Mouse (Mus musculus) CH12.LX (cell line): ENCODE measurements around the gene 4933415A04Rik. TPM values are rescaled to one million over a fixed set of nuclear protein-coding genes. Genes with fewer than 3 reads are reported as not detected.

Source experiments
- DNase-seq: peaks from one replicate; pipeline ENCODE4 v3.0.0-alpha.2; 2013; ENCODE audit errors: extremely low read depth
- H3K27ac ChIP-seq: 2 replicates; pipeline ENCODE4 v1.5.1; 2012; ENCODE audit warnings: low read depth, mild to moderate bottlenecking, control low read depth, moderate library complexity; ENCODE audit not compliant: insufficient read depth
- H3K27me3 ChIP-seq: replicated peaks from 2 replicates; pipeline ENCODE3; 2012; ENCODE audit warnings: inconsistent platforms
- H3K36me3 ChIP-seq, 2 experiments: replicated peaks in 1 of 2; 2 replicates each; pipeline versions ENCODE3 to v1.6.1; 2012; ENCODE audit warnings: inconsistent platforms in 1 of 2, low read length in 1 of 2, mild to moderate bottlenecking in 1 of 2, mixed read lengths in 1 of 2, moderate library complexity in 1 of 2; ENCODE audit not compliant: control insufficient read depth in 1 of 2, insufficient read depth in 1 of 2
- H3K4me1 ChIP-seq, 2 experiments: 2 replicates each; pipeline ENCODE4 v1.6.1; 2012; ENCODE audit warnings: inconsistent platforms in 1 of 2, moderate library complexity in 1 of 2; ENCODE audit not compliant: insufficient read depth in 2 of 2, control insufficient read depth in 1 of 2
- H3K4me2 ChIP-seq: 2 replicates; pipeline ENCODE4 v1.6.1; 2012; ENCODE audit warnings: low read depth, mild to moderate bottlenecking, control low read depth; ENCODE audit not compliant: poor library complexity, insufficient read depth, severe bottlenecking
- H3K4me3 ChIP-seq, 3 experiments: fragments of 150-350 bp in 1 of 3; sonication (generic) in 1 of 3; replicated peaks in 1 of 3; 2 replicates each; pipeline versions ENCODE3 to v1.5.1; 2011 to 2012; ENCODE audit warnings: low read depth in 2 of 3, low read length in 2 of 3, mild to moderate bottlenecking in 2 of 3, moderate library complexity in 2 of 3, control low read depth in 1 of 3, improper control_type of control experiment in 1 of 3, inconsistent platforms in 1 of 3, mixed read lengths in 1 of 3; ENCODE audit not compliant: poor library complexity in 1 of 3
- H3K79me2 ChIP-seq: replicated peaks from 2 replicates; pipeline ENCODE4 v1.6.1; 2012; ENCODE audit warnings: mild to moderate bottlenecking, moderate library complexity; ENCODE audit not compliant: control insufficient read depth, poor library complexity, insufficient read depth, severe bottlenecking; ENCODE audit errors: extremely low read depth
- H3K9ac ChIP-seq: 2 replicates; pipeline ENCODE4 v1.6.1; 2012; ENCODE audit warnings: low read depth, mild to moderate bottlenecking, control low read depth, moderate library complexity; ENCODE audit not compliant: insufficient read depth
- H3K9me3 ChIP-seq: replicated peaks from 2 replicates; pipeline ENCODE3; 2012; ENCODE audit warnings: low read length, inconsistent platforms, mixed read lengths
- BHLHE40 ChIP-seq: IDR thresholded peaks from 2 replicates; pipeline ENCODE4 v1.6.1; 2011; ENCODE audit warnings: mild to moderate bottlenecking, low read depth, low read length, improper control_type of control experiment
- CHD1 ChIP-seq: IDR thresholded peaks from 2 replicates; pipeline ENCODE4 v1.6.1; 2012; ENCODE audit warnings: low read depth, low read length, improper control_type of control experiment, inconsistent platforms
- CTCF ChIP-seq, 2 experiments: IDR thresholded peaks in 1 of 2; conservative IDR thresholded peaks in 1 of 2; 2 replicates each; pipeline ENCODE4 v1.5.1; 2011 to 2012; ENCODE audit warnings: low read depth in 2 of 2, low read length in 2 of 2, improper control_type of control experiment in 1 of 2, inconsistent platforms in 1 of 2, mild to moderate bottlenecking in 1 of 2, moderate library complexity in 1 of 2
- E2F4 ChIP-seq: IDR thresholded peaks from 2 replicates; pipeline ENCODE4 v1.6.1; 2011; ENCODE audit warnings: low read depth, low read length, improper control_type of control experiment; ENCODE audit not compliant: insufficient replicate concordance
- ELF1 ChIP-seq: IDR thresholded peaks from 2 replicates; pipeline ENCODE4 v1.6.1; 2014; ENCODE audit warnings: low read depth, mild to moderate bottlenecking, inconsistent platforms, low read length, improper control_type of control experiment
- ETS1 ChIP-seq: conservative IDR thresholded peaks from 2 replicates; pipeline ENCODE4 v1.6.1; 2012; ENCODE audit warnings: low read depth, mild to moderate bottlenecking, inconsistent platforms, low read length, improper control_type of control experiment, moderate library complexity
- GABPA ChIP-seq: IDR thresholded peaks from 2 replicates; pipeline ENCODE4 v1.6.1; 2012; ENCODE audit warnings: low read depth, low read length, improper control_type of control experiment, inconsistent platforms; ENCODE audit not compliant: insufficient replicate concordance
- HCFC1 ChIP-seq: IDR thresholded peaks from 2 replicates; pipeline ENCODE4 v1.6.1; 2012; ENCODE audit warnings: low read depth, mild to moderate bottlenecking, inconsistent platforms, low read length, improper control_type of control experiment
- IRF4 ChIP-seq: IDR thresholded peaks from 2 replicates; pipeline ENCODE4 v1.6.1; 2014; ENCODE audit warnings: low read depth, mild to moderate bottlenecking, inconsistent platforms, low read length, improper control_type of control experiment
- JUN ChIP-seq: IDR thresholded peaks from 2 replicates; pipeline ENCODE4 v1.6.1; 2011; ENCODE audit warnings: low read depth, mild to moderate bottlenecking, low read length, improper control_type of control experiment, moderate library complexity; ENCODE audit not compliant: insufficient read depth
- MAFK ChIP-seq: IDR thresholded peaks from 2 replicates; pipeline ENCODE4 v1.6.1; 2011; ENCODE audit warnings: low read length, improper control_type of control experiment; ENCODE audit not compliant: insufficient replicate concordance
- MAZ ChIP-seq: IDR thresholded peaks from 2 replicates; pipeline ENCODE4 v1.6.1; 2012; ENCODE audit warnings: low read depth, mild to moderate bottlenecking, inconsistent platforms, low read length, improper control_type of control experiment, moderate library complexity
- MXI1 ChIP-seq: IDR thresholded peaks from 2 replicates; pipeline ENCODE4 v1.6.1; 2011; ENCODE audit warnings: mild to moderate bottlenecking, low read depth, low read length, improper control_type of control experiment
- NELFE ChIP-seq: IDR thresholded peaks from 2 replicates; pipeline ENCODE4 v1.6.1; 2011; ENCODE audit warnings: low read depth, low read length, improper control_type of control experiment
- NRF1 ChIP-seq: IDR thresholded peaks from 2 replicates; pipeline ENCODE4 v1.6.1; 2014; ENCODE audit warnings: low read depth, mild to moderate bottlenecking, inconsistent platforms, low read length, improper control_type of control experiment, moderate library complexity
- POLR2A ChIP-seq: IDR thresholded peaks from 2 replicates; pipeline ENCODE4 v1.6.1; 2011; ENCODE audit warnings: low read depth, mild to moderate bottlenecking, improper control_type of control experiment, low read length
- RAD21 ChIP-seq: IDR thresholded peaks from 2 replicates; pipeline ENCODE4 v1.6.1; 2011; ENCODE audit warnings: low read depth, mild to moderate bottlenecking, low read length, improper control_type of control experiment, moderate library complexity
- RCOR1 ChIP-seq: conservative IDR thresholded peaks from 2 replicates; pipeline ENCODE4 v1.6.1; 2012; ENCODE audit warnings: low read depth, mild to moderate bottlenecking, inconsistent platforms, low read length, improper control_type of control experiment
- SMC3 ChIP-seq: IDR thresholded peaks from 2 replicates; pipeline ENCODE4 v1.6.1; 2011; ENCODE audit warnings: low read depth, low read length, improper control_type of control experiment
- USF1 ChIP-seq: IDR thresholded peaks from 2 replicates; pipeline ENCODE4 v1.6.1; 2014; ENCODE audit warnings: low read depth, mild to moderate bottlenecking, inconsistent platforms, low read length, improper control_type of control experiment
- USF2 ChIP-seq: conservative IDR thresholded peaks from 2 replicates; pipeline ENCODE4 v1.6.1; 2011; ENCODE audit warnings: low read depth, low read length, improper control_type of control experiment
- ZMIZ1 ChIP-seq: IDR thresholded peaks from 2 replicates; pipeline ENCODE4 v1.6.1; 2012; ENCODE audit warnings: low read depth, mild to moderate bottlenecking, inconsistent platforms, low read length, improper control_type of control experiment
- dilution Hi-C: fragments of 300-500 bp; cut with MboI; formaldehyde crosslinking; loops from 2 replicates; pipeline ENCODE4 v1.14.3; 2020; ENCODE audit warnings: low sequenced_read_pairs; ENCODE audit not compliant: extremely low pct_unique_long_range_greater_than_20kb, extremely low pct_ligation_motif_present
- in situ Hi-C: fragments of 300-500 bp; cut with MboI; formaldehyde crosslinking; loops from 3 replicates; pipeline ENCODE4 v1.14.3; 2019; ENCODE audit warnings: low sequenced_read_pairs, low pct_ligation_motif_present, low pct_unique_long_range_greater_than_20kb, mixed read lengths
- polyA plus RNA-seq: library from polyadenylated mRNA; unstranded; fragments of >175 nt; gene quantifications from 2 replicates; pipeline ENCODE4 v1.2.1, GENCODE M21; 2012; ENCODE audit warnings: low read depth; ENCODE audit not compliant: insufficient read length
- total RNA-seq, 2 experiments: library from RNA; depleted of rRNA; stranded (reverse); fragments of 300-350 nt in 1 of 2; fragments of >200 nt in 1 of 2; gene quantifications; 2 replicates each; pipeline ENCODE4 v1.2.3; 2012 to 2014

Gene 4933415A04Rik
- total and polyA plus RNA-seq, 3 experiments, result not detected

DNA sequence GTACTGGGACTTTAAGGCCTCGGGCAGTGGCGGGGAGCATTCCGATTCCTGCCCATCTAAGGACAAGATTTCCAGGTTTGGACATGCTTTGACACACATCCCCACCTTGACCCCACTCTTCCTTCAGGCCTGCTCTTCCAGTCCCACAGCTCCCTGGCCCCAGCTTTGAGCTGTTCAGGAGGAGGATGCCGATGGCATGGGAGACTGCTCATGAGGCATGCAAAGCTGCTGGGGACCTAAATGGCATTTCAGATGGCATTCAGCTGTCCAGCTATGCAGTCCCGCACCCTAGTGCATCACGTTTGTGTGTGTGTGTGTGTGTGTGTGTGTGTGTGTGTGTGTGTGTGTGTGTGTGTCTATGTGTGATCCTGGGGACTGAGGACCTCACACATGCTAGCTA lies 49.8 kb upstream of the 4933415A04Rik start:
- Histone ChIP-seq H3K36me3 (no peaks in the 10 kb centered on the region), H3K4me3 (no peak overlapping the region)
- no peak for TF ChIP-seq POLR2A
- no peak for TF ChIP-seq ELF1
- TF ChIP-seq RAD21, result no peak
- no peak for TF ChIP-seq CTCF (conservative IDR thresholded peaks at IDR 0.05 in 1 of 2, IDR thresholded peaks at IDR 0.05 in 1 of 2; ENCODE audit: low read depth in 2 of 2, low read length in 2 of 2)
- TF ChIP-seq ZMIZ1, result no peak
- no peak for TF ChIP-seq MAZ
- TF ChIP-seq USF2, result no peak
- TF ChIP-seq E2F4, result no peak
- TF ChIP-seq HCFC1, result no peak
- no peak for TF ChIP-seq MAFK
- TF ChIP-seq CHD1, result no peak
- TF ChIP-seq NRF1, result no peak
- no peak for TF ChIP-seq IRF4
- no peak for TF ChIP-seq USF1
- no peak for TF ChIP-seq GABPA
- no peak for TF ChIP-seq NELFE
- no peak for TF ChIP-seq SMC3

GRCm38 (mm10) chr11:43539863-43540262 lies 47.0 kb upstream of the 4933415A04Rik start:
- no peak for DNase-seq
- TF ChIP-seq JUN, result no peak
- no peak for TF ChIP-seq ETS1
- no peak for TF ChIP-seq MXI1
- no peak for TF ChIP-seq NRF1
- TF ChIP-seq NELFE, result no peak
- TF ChIP-seq HCFC1, result no peak
- no peak for TF ChIP-seq RCOR1
- no peak for TF ChIP-seq CHD1
- TF ChIP-seq GABPA, result no peak
- no peak for TF ChIP-seq BHLHE40
- dilution Hi-C loops (no loop called here), in situ Hi-C loops (no loop called here)
- no peaks in the 10 kb centered on the region for H3K9me3 ChIP-seq
- H3K9ac ChIP-seq, result no peak overlapping the region
- H3K4me2 ChIP-seq, result no peak overlapping the region
- no peaks in the 10 kb centered on the region for H3K79me2 ChIP-seq
- H3K4me1 ChIP-seq, result no peaks in the 10 kb centered on the region
- H3K27me3 ChIP-seq, result peaks cover 6% of the 10 kb centered on the region
- H3K36me3 ChIP-seq, result no peaks in the 10 kb centered on the region
- H3K4me3 ChIP-seq, result no peak overlapping the region
- no peak overlapping the region for H3K27ac ChIP-seq

More for the DNA sequence above, 49.8 kb upstream of the 4933415A04Rik start:
- in situ Hi-C loops, result no loop called here
- dilution Hi-C loops, result no loop called here
- H3K4me1 ChIP-seq, result peaks cover 0 to 5% of the 10 kb centered on the region in 2 experiments; a peak in 2 of 4 replicates
- H3K9ac ChIP-seq, result no peak overlapping the region
- DNase-seq, result no peak
- no peak overlapping the region for H3K4me2 ChIP-seq
- no peaks in the 10 kb centered on the region for H3K9me3 ChIP-seq
- H3K27me3 ChIP-seq, result peaks cover 2% of the 10 kb centered on the region
- no peak overlapping the region for H3K27ac ChIP-seq
- no peaks in the 10 kb centered on the region for H3K79me2 ChIP-seq
